Mouse (Mus musculus) megakaryocyte-erythroid progenitor cell, adult 5-6 weeks (primary cell): ENCODE data around the gene Pdcd6ip. TPM values are rescaled to one million over a fixed set of nuclear protein-coding genes. Genes with fewer than 3 reads are reported as not detected.

Experiments used
- ATAC-seq: replicated peaks from 2 replicates; pipeline ENCODE4 v1.8.0; 2016; ENCODE audit warnings: mild to moderate bottlenecking, inconsistent platforms; ENCODE audit not compliant: severe bottlenecking, poor library complexity, low FRiP score, low TSS enrichment
- total RNA-seq, 2 experiments: library from RNA; stranded (forward) in 1 of 2; stranded (reverse) in 1 of 2; fragments of 200-1000, 215-1000 nt in 1 of 2; fragments of >200 nt in 1 of 2; fragmentation: Nextera tagmentation in 1 of 2; gene quantifications; 2 replicates each; pipeline ENCODE4 v1.2.3; 2014 to 2017

The Pdcd6ip gene
- total RNA-seq, 2 experiments from 2014 or later = 41.8 to 80.9 TPM

DNA sequence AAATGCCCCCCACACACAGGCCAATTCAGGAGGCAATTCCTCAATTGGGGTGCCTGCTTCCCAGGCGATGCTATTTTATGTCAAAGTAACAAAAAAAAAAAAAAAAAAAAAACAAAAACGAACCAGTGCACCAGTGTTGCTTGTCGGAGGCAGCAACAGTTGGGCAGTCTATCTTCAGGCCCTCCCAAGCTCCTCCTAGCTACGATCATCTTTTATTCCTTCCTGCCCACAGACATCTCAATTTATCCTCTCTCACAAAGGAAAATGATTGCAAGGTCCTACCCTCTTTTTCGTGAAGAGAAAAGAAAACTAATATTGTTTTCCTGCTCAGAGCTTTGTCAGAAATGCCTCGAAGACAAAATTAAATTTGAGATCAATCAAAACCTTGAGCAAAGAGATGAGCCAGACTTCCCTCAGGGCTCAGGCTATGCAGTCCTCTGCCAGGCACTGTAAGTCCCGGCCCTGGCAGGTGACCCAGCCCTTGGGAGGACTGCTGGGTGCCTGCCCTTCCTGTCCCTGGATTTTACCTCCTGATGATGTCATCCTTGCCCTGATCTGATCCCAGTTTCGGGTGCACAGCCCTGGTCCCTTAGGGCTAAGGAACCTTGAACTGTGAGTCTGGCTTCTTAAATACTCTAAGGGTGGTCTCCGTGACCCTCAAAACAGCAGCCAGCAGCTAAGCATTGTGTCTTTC lies 75.6 kb downstream of the Pdcd6ip start:
- ATAC-seq = no peak

DNA sequence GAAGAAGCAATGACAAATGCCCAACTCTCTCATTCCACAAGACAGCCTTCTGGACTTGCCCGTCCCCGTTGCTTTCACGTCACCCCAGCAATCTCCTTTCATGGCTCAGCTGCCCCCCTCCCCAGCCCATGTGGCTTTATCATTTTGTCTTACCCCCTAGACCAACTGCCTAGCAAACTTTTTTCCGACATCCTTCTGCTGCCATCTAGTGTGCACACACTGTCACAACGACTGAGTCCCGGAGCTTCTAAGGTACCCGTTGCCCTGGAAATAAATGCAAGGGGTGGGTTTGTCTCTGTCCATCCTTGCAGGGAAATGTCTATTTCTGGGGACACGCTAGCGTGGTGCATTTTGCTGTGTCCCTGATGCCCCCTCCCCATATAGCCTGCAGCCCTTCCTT lies 78.4 kb downstream of the Pdcd6ip start:
- 0 out of 2 replicates have a peak, but pooled peaks have one; percentile 53 for ATAC-seq

DNA sequence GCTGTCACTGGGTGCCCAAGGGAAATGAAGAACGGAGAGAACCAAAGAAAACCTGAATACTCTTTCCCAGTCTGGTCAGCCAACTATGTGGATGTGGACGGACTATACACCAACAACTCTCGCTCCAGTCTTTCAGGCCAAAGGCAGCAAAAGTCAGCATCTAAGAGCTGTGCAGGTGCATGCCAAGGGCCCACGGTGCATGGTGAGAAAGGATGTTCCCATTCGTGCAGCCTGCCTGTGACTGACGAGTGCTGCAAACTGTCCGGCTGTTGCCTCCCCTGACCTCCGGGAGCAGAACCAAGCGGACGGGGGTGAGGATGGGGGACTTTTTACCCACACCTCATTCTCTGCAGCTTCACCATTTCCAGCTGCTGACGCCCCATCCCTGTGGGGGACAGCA lies 78.9 kb downstream of the Pdcd6ip start:
- ATAC-seq = no peak

DNA sequence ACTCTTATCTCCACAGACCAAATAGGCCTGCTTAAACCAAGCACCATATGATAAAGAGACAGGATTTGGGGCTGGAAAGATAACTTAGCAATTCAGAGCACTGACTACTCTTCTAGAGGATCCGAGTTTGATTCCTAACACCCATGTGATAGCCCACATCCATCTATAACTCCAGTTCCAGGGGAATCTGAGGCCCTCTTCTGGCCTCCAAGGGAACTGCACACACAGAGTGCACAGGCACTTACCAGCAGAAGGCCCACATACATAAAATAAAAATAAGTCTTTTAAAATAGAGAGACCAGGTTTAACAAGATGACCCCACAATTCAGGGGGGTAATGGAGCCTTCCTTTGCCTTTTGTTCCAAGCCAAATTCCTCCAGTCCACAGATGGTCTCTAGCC lies 79.3 kb downstream of the Pdcd6ip start:
- ATAC-seq = no peak

DNA sequence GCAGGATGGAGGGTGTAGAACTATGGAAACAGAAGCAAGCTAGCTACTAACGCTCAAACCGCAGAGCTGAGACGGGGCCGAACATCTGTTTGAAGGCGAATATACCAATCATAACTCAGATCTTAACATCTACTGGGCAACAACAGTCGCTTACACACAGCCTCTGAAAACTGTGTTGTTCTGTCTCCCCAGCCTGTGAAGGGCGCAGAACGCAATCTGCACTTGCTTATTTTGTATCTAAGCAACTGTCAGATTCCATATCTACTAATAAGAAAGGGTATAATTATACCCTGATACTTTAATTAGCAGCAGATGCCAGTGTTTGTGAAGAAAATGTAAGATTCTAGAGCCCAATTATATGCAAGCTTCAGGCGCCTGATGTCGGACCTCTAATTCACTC lies 81.3 kb downstream of the Pdcd6ip start:
- no peak for ATAC-seq

DNA sequence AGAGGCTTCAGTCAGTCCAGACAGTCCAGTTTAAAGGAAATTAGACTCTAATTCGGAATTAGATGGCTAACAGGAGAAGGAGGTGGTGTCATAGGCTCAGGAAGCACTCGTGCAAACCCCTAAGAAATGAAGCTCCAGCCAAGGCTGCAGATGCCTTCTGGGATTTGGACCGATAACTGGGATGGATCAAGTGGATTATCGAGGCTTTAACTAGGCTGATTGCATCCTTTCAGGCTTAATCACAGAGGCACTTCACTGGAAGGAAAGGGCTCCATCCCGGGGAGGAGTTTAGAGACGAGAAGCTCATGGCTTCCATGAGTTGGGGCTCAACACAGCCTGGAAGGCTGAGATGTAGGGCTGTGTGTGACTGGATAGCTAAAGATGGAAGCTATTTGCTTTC lies 84.0 kb downstream of the Pdcd6ip start:
- ATAC-seq = no peak

DNA sequence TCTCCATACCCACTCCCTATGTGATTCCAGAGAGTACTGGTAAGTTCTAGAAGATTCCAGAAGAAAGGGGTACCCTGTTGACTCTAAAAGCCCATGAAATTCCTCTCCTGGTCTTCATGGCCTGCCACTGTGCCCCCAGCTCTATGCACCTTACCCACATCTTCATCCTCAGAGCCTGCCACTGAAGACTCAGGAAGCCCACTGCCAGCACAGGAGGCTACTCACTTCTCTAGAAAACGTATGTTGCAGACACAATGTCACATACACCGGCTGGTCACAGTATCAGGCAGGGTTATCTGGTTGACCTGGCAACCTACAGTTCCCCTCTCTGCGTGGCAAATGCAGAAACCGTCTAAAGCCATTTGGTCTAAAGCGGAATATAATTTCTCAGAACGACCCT lies 91.0 kb downstream of the Pdcd6ip start:
- ATAC-seq = no peak

DNA sequence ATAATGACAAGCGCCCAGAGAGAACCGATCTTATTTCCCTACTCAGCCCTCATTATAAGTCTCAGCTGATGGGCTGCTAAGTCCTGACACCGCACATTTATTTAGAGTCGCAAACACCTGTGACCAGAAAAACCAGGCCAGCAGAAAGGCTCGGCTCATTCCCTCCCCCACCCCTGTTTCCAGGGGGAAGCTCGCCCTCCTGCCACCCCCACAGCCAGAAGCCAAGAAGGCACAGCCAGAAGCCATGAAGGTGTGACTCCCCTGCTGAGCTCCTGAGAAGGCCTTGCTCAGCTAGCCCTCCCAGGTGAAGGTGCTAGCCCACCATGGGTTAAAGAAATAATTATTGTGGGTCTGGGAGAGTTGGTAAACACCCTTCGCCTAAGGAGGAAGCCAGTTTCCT lies 97.3 kb downstream of the Pdcd6ip start:
- no peak for ATAC-seq

DNA sequence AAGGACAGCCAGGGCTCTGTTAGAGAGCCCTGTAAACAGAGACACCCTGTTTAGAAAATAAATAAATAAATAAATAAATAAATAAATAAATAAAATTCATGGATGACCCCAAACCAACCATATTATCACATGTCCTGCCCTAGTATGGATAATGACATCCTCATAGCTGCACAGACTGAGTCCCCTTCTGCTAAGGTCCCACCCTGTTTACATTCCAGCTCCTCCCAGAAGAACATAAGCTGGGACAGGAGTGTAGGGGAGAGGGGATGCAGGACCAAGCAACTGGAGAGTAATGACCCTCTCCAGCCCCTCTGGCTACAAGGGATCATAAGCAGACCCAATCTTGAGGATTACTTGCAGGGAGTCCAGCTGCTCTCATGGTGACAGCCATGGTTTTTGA lies 105.9 kb downstream of the Pdcd6ip start:
- ATAC-seq = no peak

Other genes starting within 250 kb of the Pdcd6ip start
- 50.6 and 51.6 TPM in 2 replicates for gene Clasp2, start 33.2 kb upstream of the Pdcd6ip start, total RNA-seq (2014; fragmentation: Nextera tagmentation)
- gene Clasp2, start 33.2 kb upstream of the Pdcd6ip start, total RNA-seq (2017) = 41.2 and 47.5 TPM in 2 replicates
- 85.8 and 94.0 TPM in 2 replicates for gene Ubp1, start 222.7 kb upstream of the Pdcd6ip start, total RNA-seq (2014; fragmentation: Nextera tagmentation)
- gene Ubp1, start 222.7 kb upstream of the Pdcd6ip start, total RNA-seq (2017) = 76.9 and 86.7 TPM in 2 replicates